Mouse (Mus musculus) midbrain, embryonic 15.5 days (tissue): ENCODE results near the gene Col9a3. TPM values are rescaled to one million over a fixed set of nuclear protein-coding genes. Genes with fewer than 3 reads are reported as not detected.
A peak's percentile ranks its signal among the peaks of the same experiment; 100 is the strongest.

Experiments
- ATAC-seq: fragments of 200-750 bp; cut with Nextera tagmentation; replicated peaks from 2 replicates; pipeline ENCODE4 v1.8.0; 2017; ENCODE audit warnings: moderate TSS enrichment
- H3K27ac ChIP-seq: fragments of 300-500 bp; sonication (generic); 2 replicates; pipeline ENCODE4 v1.5.1; 2015; ENCODE audit warnings: mild to moderate bottlenecking, inconsistent platforms
- H3K27me3 ChIP-seq: fragments of 300-500 bp; sonication (generic); replicated peaks from 2 replicates; pipeline ENCODE4 v1.6.1; 2015; ENCODE audit warnings: inconsistent platforms
- H3K36me3 ChIP-seq: fragments of 300-500 bp; sonication (generic); replicated peaks from 2 replicates; pipeline ENCODE4 v1.6.1; 2015; ENCODE audit warnings: inconsistent platforms
- H3K4me1 ChIP-seq: fragments of 300-500 bp; sonication (generic); 2 replicates; pipeline ENCODE4 v1.6.1; 2015; ENCODE audit warnings: inconsistent platforms
- H3K4me2 ChIP-seq: fragments of 300-500 bp; sonication (generic); 2 replicates; pipeline ENCODE4 v1.6.1; 2015; ENCODE audit warnings: inconsistent platforms, mild to moderate bottlenecking, moderate library complexity
- H3K4me3 ChIP-seq: fragments of 300-500 bp; sonication (generic); 2 replicates; pipeline ENCODE4 v1.5.1; 2015; ENCODE audit warnings: mild to moderate bottlenecking, inconsistent platforms
- H3K9ac ChIP-seq: fragments of 300-500 bp; sonication (generic); 2 replicates; pipeline ENCODE4 v1.6.1; 2015; ENCODE audit warnings: mild to moderate bottlenecking, inconsistent platforms
- H3K9me3 ChIP-seq: fragments of 300-500 bp; sonication (generic); 2 replicates; pipeline ENCODE4 v1.6.1; 2016; ENCODE audit warnings: inconsistent platforms
- WGBS: fragments of 180-500 bp; shearing (Covaris S2); methylation state at CpG from one replicate; pipeline ENCODE4 v1.1.7; 2015; ENCODE audit warnings: mixed read lengths; 5-methylcytosine and 5-hydroxymethylcytosine counted together
- polyA plus RNA-seq: library from polyadenylated mRNA; unstranded; fragments of >200 nt; fragmentation: Nextera tagmentation; extraction: Ambion mirVana; gene quantifications from 2 replicates; pipeline ENCODE4 v1.2.1, GENCODE M21; 2015

Gene Col9a3
- polyA plus RNA-seq, 1 experiment from 2014 or later, result 36.7 TPM

DNA sequence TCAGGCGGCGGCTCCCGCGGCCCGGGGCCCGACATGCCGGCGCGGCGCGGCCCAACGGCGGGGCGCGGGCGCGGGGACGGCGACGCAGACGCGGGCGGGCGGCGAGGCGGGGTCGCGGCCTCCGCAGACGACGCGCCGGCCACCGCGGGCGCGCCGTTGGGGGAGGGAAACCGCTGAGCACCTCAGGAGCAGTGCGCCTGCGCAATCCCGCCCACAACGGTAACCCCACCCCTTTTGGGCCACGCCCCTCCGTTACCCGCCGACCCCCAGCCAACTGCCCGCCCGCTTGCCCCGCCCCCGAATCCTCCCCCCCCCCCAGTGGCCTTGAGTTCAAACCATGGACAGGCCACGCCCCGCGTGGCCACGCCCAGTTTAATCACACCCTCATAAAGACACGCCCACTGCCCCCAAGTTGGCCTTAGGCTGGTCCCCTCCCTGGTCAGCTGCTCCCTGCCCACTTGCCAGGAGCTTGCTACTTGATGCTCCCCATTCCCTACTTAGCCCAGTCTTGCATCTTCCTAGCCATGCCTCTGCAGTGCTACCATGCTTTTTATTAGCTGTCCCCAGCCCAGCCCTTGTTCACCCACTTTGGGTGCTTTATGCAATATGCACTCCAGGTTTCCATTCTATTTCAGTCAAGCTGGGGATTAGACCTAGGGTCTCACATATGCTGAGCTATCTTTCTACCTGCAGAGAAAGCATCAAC is 45.1 kb downstream of the Col9a3 start, which contains the start of gene Tcfl5:
Gene Tcfl5 (minus strand): TSS at position 154 of the 706 bp plus-strand sequence.
- H3K27ac ChIP-seq, result no peak within 1 kb of the TSS
- H3K9ac ChIP-seq, result 0 out of 2 replicates have a peak within 1 kb of the TSS, but pooled peaks have one; percentile 25
- 3% methylated on average over 45 of the region's 56 CpGs for WGBS
- peaks cover 4% of the 10 kb centered on the region; the same call in 1 of the 2 replicates for H3K4me1 ChIP-seq
- H3K36me3 ChIP-seq, result no peaks in the 10 kb centered on the region
- peaks cover 11% of the 10 kb centered on the region for H3K9me3 ChIP-seq
- no peak for ATAC-seq
- peak within 1 kb of the TSS; percentile 40 for H3K4me3 ChIP-seq
- H3K27me3 ChIP-seq, result peaks cover 51% of the 10 kb centered on the region
- H3K4me2 ChIP-seq, result peak within 1 kb of the TSS; percentile 49

- H3K9me3 ChIP-seq, result peaks cover 11% of the 10 kb centered on the region
- no peak overlapping the region for H3K4me3 ChIP-seq
- H3K27me3 ChIP-seq, result peaks cover 51% of the 10 kb centered on the region
- no peak for ATAC-seq
- H3K9ac ChIP-seq, result no peak overlapping the region
- no peaks in the 10 kb centered on the region for H3K36me3 ChIP-seq
- H3K27ac ChIP-seq, result no peak overlapping the region
- peaks cover 4% of the 10 kb centered on the region; the same call in 1 of the 2 replicates for H3K4me1 ChIP-seq
- no peak overlapping the region for H3K4me2 ChIP-seq
These were observed 46.0 kb downstream of the Col9a3 start for GRCm38 (mm10) chr2:180643626-180644025.

DNA sequence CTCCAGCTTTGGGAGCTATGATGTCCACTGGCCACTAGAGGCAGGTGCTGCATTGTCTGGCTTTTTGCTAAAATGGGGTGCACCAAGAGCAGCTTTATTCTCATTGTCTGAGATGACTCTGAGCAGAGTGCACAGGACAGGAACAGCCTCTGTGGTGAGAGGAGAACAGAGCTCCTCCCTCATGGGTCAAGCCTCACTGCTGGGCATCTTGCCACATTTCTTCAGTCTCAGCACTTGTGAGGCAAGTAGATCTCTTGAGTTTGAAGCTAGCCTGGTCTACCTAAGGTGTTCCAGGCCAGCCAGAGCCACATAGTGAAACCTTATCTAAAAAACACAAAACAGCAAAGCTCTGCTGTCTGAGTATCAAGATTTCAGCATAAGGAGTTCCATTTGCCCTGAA is 49.3 kb downstream of the Col9a3 start:
- Histone ChIP-seq H3K9me3 (peaks cover 11% of the 10 kb centered on the region), H3K27ac (no peak overlapping the region), H3K27me3 (peaks cover 28% of the 10 kb centered on the region), H3K9ac (no peak overlapping the region), H3K4me3 (no peak overlapping the region), H3K4me1 (peaks cover 4% of the 10 kb centered on the region; the same call in 1 of the 2 replicates), H3K36me3 (no peaks in the 10 kb centered on the region), H3K4me2 (no peak overlapping the region)
- ATAC-seq, result no peak

GRCm38 (mm10) chr2:180654666-180655065 is 57.1 kb downstream of the Col9a3 start:
- ATAC-seq, result no peak
- WGBS, result 84% methylated on average over 7 of the region's 7 CpGs

DNA sequence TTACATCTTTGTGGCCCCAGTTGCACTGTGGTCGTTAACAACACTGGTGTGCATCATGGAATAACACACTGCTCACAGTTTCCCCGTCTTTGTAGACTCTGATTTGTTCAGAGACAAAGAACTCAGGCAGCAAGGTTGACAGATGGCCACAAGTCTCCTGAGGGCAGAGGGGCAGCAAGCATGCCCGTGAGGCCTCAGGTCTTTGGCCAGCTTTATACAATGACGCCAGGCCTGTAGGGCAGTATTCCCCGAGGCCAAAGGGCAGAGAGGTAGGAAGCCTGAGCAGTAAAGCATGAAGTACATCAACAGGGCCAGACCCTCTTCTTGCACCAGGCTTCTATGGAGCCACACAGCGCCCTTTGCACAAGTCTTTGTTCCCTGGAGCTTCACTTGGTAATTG is 57.6 kb downstream of the Col9a3 start:
- H3K27ac ChIP-seq, result no peak overlapping the region
- no peaks in the 10 kb centered on the region for H3K27me3 ChIP-seq
- no peak overlapping the region for H3K4me3 ChIP-seq
- peaks cover 7% of the 10 kb centered on the region; the same call in 1 of the 2 replicates for H3K4me1 ChIP-seq
- no peaks in the 10 kb centered on the region for H3K9me3 ChIP-seq
- no peak for ATAC-seq
- no peaks in the 10 kb centered on the region for H3K36me3 ChIP-seq
- no peak overlapping the region for H3K9ac ChIP-seq
- 46% methylated on average over 6 of the region's 6 CpGs for WGBS
- no peak overlapping the region for H3K4me2 ChIP-seq

More at GRCm38 (mm10) chr2:180654666-180655065, 57.1 kb downstream of the Col9a3 start:
- Histone ChIP-seq H3K4me2 (no peak overlapping the region), H3K4me1 (peaks cover 6% of the 10 kb centered on the region; the same call in 1 of the 2 replicates), H3K27me3 (no peaks in the 10 kb centered on the region), H3K9ac (no peak overlapping the region), H3K4me3 (no peak overlapping the region), H3K27ac (no peak overlapping the region), H3K9me3 (no peaks in the 10 kb centered on the region), H3K36me3 (no peaks in the 10 kb centered on the region)

DNA sequence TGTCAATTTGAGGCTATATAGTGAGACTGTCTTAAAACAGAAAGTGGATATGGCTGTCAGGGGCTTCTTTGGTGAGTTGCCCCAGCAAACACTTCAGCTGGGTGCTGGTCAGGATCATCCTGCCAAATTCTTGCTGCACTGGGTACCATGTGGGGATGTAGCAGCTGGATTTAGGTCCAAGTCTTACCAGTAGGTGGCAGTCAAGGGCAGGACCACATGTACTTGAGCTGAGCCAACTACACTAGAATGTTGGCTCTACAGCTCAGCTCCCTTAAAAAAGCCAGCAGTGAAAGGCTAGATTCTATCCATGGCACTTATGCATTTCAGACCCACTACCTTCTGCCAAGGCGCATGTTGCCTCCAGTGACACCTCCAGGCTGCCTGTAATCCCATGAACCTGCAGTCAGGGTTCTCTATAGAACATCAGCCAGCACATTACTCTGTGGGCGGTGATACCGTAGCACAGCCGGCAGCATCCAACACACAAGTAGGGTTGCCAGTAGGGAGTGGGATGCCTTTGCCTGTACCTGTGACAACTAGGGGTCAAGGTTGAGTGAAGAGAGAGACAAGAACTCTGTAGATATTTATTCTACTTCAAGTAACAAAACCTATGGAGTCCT is 59.9 kb downstream of the Col9a3 start:
- Histone ChIP-seq H3K4me1 (peaks cover 7% of the 10 kb centered on the region; the same call in 1 of the 2 replicates), H3K27ac (no peak overlapping the region), H3K4me2 (no peak overlapping the region), H3K27me3 (no peaks in the 10 kb centered on the region), H3K9me3 (no peaks in the 10 kb centered on the region), H3K4me3 (no peak overlapping the region), H3K9ac (no peak overlapping the region), H3K36me3 (0 out of 2 replicates have a peak, but pooled peaks cover 6% of the 10 kb centered on the region)
- ATAC-seq, result peak; percentile 79
- WGBS, result 71% methylated on average over 4 of the region's 4 CpGs

- Histone ChIP-seq H3K9ac (no peak overlapping the region), H3K9me3 (no peaks in the 10 kb centered on the region), H3K36me3 (0 out of 2 replicates have a peak, but pooled peaks cover 6% of the 10 kb centered on the region), H3K27me3 (no peaks in the 10 kb centered on the region), H3K4me3 (no peak overlapping the region), H3K27ac (no peak overlapping the region), H3K4me2 (no peak overlapping the region), H3K4me1 (peaks cover 7% of the 10 kb centered on the region; the same call in 1 of the 2 replicates)
- ATAC-seq, result no peak
- 84% methylated on average over 5 of the region's 5 CpGs for WGBS
These were observed 60.8 kb downstream of the Col9a3 start for GRCm38 (mm10) chr2:180658381-180658780.

DNA sequence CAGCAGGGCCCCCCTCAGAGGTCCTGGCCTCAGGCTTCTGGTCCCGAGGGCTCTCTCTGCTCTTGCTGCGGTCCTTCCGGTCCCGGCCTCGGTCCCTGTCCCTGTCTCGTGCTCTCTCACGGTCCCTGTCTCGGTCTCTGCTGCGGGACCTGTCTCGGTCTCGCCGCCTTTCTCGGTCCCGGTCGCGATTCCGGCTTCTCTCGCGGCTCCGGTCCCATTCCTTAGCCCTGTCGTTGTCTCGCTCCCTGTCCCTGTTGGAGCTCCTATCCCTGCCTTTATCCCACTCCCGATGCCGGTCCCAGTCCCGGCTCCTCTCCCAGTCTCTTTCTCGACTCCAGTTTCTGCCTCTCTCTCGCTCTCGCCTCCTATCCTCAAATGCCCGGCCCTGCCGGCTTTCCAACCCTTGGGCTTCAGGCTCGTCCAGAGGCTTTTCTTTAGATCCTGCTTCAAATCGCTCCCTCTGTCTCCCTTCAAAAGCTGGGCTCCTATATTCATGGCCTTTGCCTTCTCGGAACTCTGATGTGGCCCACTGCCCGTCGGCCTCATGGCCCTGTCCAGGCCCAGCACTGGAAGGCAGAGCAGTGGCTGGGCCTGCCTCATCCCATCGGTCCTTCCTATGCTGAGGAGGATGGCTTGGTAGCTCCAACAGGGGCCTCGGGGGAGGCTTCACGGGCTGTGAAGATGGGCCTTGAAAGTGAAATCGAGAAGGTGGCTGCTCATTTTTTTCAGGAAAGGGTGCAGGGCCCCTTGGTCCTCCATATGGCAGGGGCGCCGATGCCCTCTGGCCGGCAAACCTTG is 62.0 kb downstream of the Col9a3 start:
- WGBS, result 29% methylated on average over 42 of the region's 42 CpGs
- peaks cover 7% of the 10 kb centered on the region; the same call in 1 of the 2 replicates for H3K4me1 ChIP-seq
- H3K9me3 ChIP-seq, result no peaks in the 10 kb centered on the region
- H3K4me3 ChIP-seq, result no peak overlapping the region
- ATAC-seq, result 0 out of 2 replicates have a peak, but pooled peaks have one; percentile 29
- no peaks in the 10 kb centered on the region for H3K27me3 ChIP-seq
- peak overlapping the region; percentile 30 for H3K4me2 ChIP-seq
- H3K9ac ChIP-seq, result peak overlapping the region; percentile 15; the same call in 1 of the 2 replicates
- 0 out of 2 replicates have a peak, but pooled peaks cover 6% of the 10 kb centered on the region for H3K36me3 ChIP-seq
- H3K27ac ChIP-seq, result no peak overlapping the region

DNA sequence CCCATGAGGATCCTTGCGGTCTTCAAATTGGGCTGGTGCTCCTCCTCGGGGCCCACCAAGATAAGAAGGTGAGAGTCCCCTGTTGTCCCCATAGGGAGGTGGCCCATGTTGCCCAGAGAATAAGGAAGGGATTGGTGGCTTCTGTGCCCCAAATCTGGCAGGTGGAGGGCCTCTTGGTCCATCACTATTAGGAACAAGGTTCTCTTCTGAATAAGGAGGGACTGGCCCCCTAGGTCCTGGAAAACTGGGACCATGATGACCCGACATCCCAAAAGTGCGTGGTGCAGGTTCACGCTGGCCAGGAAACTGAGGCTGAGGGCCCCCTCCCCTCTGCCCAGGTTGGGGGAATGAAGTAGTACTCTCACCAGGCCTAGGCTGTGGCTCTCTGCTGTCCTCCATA is 62.9 kb downstream of the Col9a3 start:
- Histone ChIP-seq H3K4me2 (no peak overlapping the region), H3K9ac (no peak overlapping the region), H3K27ac (no peak overlapping the region), H3K4me1 (peaks cover 7% of the 10 kb centered on the region; the same call in 1 of the 2 replicates), H3K4me3 (no peak overlapping the region), H3K36me3 (peaks cover 6% of the 10 kb centered on the region; the same call in 1 of the 2 replicates), H3K27me3 (no peaks in the 10 kb centered on the region), H3K9me3 (no peaks in the 10 kb centered on the region)
- WGBS, result 96% methylated on average over 5 of the region's 5 CpGs
- ATAC-seq, result no peak

DNA sequence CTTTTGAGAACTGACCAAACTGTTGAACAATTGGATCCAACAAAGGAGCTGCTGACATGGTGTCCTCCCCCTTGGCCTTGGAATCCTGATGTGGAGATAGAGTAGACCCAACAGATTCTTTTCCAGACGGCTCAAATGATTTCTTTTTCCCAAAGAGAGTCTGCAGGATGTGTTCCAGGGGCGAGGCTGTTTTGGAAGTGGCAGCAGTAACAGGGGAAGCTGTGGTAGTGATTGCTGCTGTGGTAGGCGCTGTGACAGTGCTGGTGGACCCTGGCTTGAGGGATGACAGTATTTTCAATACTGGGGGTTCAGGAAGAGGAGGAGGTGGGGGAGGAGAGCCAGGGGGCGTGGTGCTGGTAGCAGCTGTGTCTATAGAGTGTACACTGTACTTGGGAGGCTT is 64.4 kb downstream of the Col9a3 start:
- H3K27me3 ChIP-seq, result no peaks in the 10 kb centered on the region
- H3K4me1 ChIP-seq, result peaks cover 7% of the 10 kb centered on the region; the same call in 1 of the 2 replicates
- no peak overlapping the region for H3K4me2 ChIP-seq
- no peak overlapping the region for H3K4me3 ChIP-seq
- H3K9ac ChIP-seq, result no peak overlapping the region
- WGBS, result 85% methylated on average over 4 of the region's 4 CpGs
- H3K9me3 ChIP-seq, result no peaks in the 10 kb centered on the region
- H3K36me3 ChIP-seq, result peaks cover 16% of the 10 kb centered on the region; the same call in 1 of the 2 replicates
- H3K27ac ChIP-seq, result no peak overlapping the region
- ATAC-seq, result no peak
